Mouse (Mus musculus) naive thymus-derived CD4-positive, alpha-beta T cell, adult 2 months (primary cell): ENCODE data around the gene Myh1.

Experiments
- DNase-seq: peaks from one replicate; pipeline ENCODE4 v3.0.0-alpha.2; 2011; ENCODE audit warnings: low read depth

Gene Myh1

GRCm38 (mm10) chr11:67199752-67200151 lies at the start of gene Myh1:
Gene Myh1, plus strand, starts transcription at chr11:67200052.
- DNase-seq, result no peak

GRCm38 (mm10) chr11:67150237-67150636 lies 49.6 kb upstream of the Myh1 start:
- DNase-seq, result no peak

- no peak for DNase-seq
Observed at GRCm38 (mm10) chr11:67151159-67151558, 48.7 kb upstream of the Myh1 start.

- DNase-seq, result no peak
Observed at GRCm38 (mm10) chr11:67151651-67152630, 47.9 kb upstream of the Myh1 start.

GRCm38 (mm10) chr11:67153123-67153522 lies 46.7 kb upstream of the Myh1 start:
- no peak for DNase-seq

GRCm38 (mm10) chr11:67153843-67154242 lies 46.0 kb upstream of the Myh1 start:
- no peak for DNase-seq

- no peak for DNase-seq
Observed at GRCm38 (mm10) chr11:67155650-67156049, 44.2 kb upstream of the Myh1 start.

- no peak for DNase-seq
Observed at GRCm38 (mm10) chr11:67160131-67160530, 39.7 kb upstream of the Myh1 start.

- no peak for DNase-seq
Observed at GRCm38 (mm10) chr11:67163701-67164100, 36.2 kb upstream of the Myh1 start.

GRCm38 (mm10) chr11:67164851-67165250 lies 35.0 kb upstream of the Myh1 start:
- no peak for DNase-seq

GRCm38 (mm10) chr11:67169301-67169700 lies 30.6 kb upstream of the Myh1 start:
- DNase-seq, result no peak

- DNase-seq, result no peak
Observed at GRCm38 (mm10) chr11:67170727-67171126, 29.1 kb upstream of the Myh1 start, which contains the start of gene Myh2. Gene Myh2, plus strand, starts transcription at chr11:67171027.

GRCm38 (mm10) chr11:67172439-67172838 lies 27.4 kb upstream of the Myh1 start:
- no peak for DNase-seq

GRCm38 (mm10) chr11:67176376-67176775 lies 23.5 kb upstream of the Myh1 start:
- no peak for DNase-seq

- DNase-seq, result no peak
Observed at GRCm38 (mm10) chr11:67190316-67190715, 9.5 kb upstream of the Myh1 start.

- DNase-seq, result no peak
Observed at GRCm38 (mm10) chr11:67190814-67191213, 9.0 kb upstream of the Myh1 start.

- no peak for DNase-seq
Observed at GRCm38 (mm10) chr11:67191496-67191895, 8.4 kb upstream of the Myh1 start.

- no peak for DNase-seq
Observed at GRCm38 (mm10) chr11:67199321-67199720, 531 bp upstream of the Myh1 start.

- no peak for DNase-seq
Observed at GRCm38 (mm10) chr11:67204766-67205165, 4.9 kb downstream of the Myh1 start.

GRCm38 (mm10) chr11:67221803-67222202 lies 22.0 kb downstream of the Myh1 start:
- no peak for DNase-seq

GRCm38 (mm10) chr11:67224466-67224865 lies 24.6 kb downstream of the Myh1 start:
- no peak for DNase-seq

GRCm38 (mm10) chr11:67228731-67229130 lies 28.9 kb downstream of the Myh1 start:
- DNase-seq, result no peak

- DNase-seq, result no peak
Observed at GRCm38 (mm10) chr11:67229166-67229565, 29.3 kb downstream of the Myh1 start.

GRCm38 (mm10) chr11:67229946-67230345 lies 30.1 kb downstream of the Myh1 start:
- DNase-seq, result no peak
